Mouse (Mus musculus): Measurements from ENCODE around the gene Rnf181.
A peak's percentile ranks its signal among the peaks of the same experiment; 100 is the strongest.

Rnf181 gene

GRCm38 (mm10) chr6:72366844-72367443 is at the start of gene Rnf181:
Rnf181 (minus strand) TSS chr6:72366956.
- TF ChIP-seq CTCF (conservative IDR thresholded peaks at IDR 0.05; ENCODE audit: low read length) = no peak
- no peak for TF ChIP-seq NANOG (IDR thresholded peaks at IDR 0.05; ENCODE audit: borderline replicate concordance, low read length)
- no peak for TF ChIP-seq POU5F1 (IDR thresholded peaks at IDR 0.05; ENCODE audit: borderline replicate concordance, low read length)
- Histone ChIP-seq H3K27me3 (ENCODE audit: insufficient read depth, low read length) (peaks cover 14% of the 10 kb centered on the region), H3K4me1 (replicated peaks; ENCODE audit: low read depth, low read length) (peaks cover 30% of the 10 kb centered on the region), H3K9me3 (ENCODE audit: low read length) (no peaks in the 10 kb centered on the region), H3K36me3 (ENCODE audit: insufficient read depth, low read length) (no peaks in the 10 kb centered on the region), H3K4me3 (replicated peaks; ENCODE audit: low read length) (no peak within 1 kb of the TSS)

- TF ChIP-seq POU5F1 (IDR thresholded peaks at IDR 0.05; ENCODE audit: borderline replicate concordance, low read length) = no peak
- TF ChIP-seq NANOG (IDR thresholded peaks at IDR 0.05; ENCODE audit: borderline replicate concordance, low read length) = no peak
- no peak for TF ChIP-seq CTCF (conservative IDR thresholded peaks at IDR 0.05; ENCODE audit: low read length)
- no peaks in the 10 kb centered on the region for H3K27me3 ChIP-seq (ENCODE audit: insufficient read depth, low read length)
- peaks cover 22% of the 10 kb centered on the region for H3K4me1 ChIP-seq (replicated peaks; ENCODE audit: low read depth, low read length)
- peaks cover 44% of the 10 kb centered on the region for H3K36me3 ChIP-seq (ENCODE audit: insufficient read depth, low read length)
- no peaks in the 10 kb centered on the region for H3K9me3 ChIP-seq (ENCODE audit: low read length)
- no peak overlapping the region for H3K4me3 ChIP-seq (replicated peaks; ENCODE audit: low read length)
These were observed 49.4 kb upstream of the Rnf181 start for GRCm38 (mm10) chr6:72415964-72416772.

DNA sequence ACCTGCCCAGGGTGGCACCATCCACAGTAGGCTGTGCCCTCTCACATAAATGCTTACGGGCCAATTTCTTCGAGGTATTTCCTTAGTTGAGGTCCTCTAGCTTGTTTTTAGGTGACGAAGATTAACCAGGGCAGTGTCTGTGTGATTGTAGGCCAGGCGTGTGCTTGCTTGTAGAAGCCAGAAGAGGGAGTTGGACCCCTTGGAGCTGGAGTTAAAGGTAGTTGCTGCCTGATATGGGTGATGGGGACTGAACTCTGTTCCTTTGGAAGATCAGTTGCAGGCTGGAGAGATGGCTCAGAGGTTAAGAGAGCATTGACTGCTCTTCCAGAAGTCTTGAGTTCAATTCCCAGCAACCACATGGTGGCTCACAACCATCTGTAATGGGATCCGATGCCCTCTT is 48.4 kb upstream of the Rnf181 start:
- no peak for TF ChIP-seq NANOG (IDR thresholded peaks at IDR 0.05; ENCODE audit: borderline replicate concordance, low read length)
- TF ChIP-seq CTCF (conservative IDR thresholded peaks at IDR 0.05; ENCODE audit: low read length) = no peak; the same call in 1 of the 2 replicates
- TF ChIP-seq POU5F1 (IDR thresholded peaks at IDR 0.05; ENCODE audit: borderline replicate concordance, low read length) = no peak
- peaks cover 43% of the 10 kb centered on the region for H3K36me3 ChIP-seq (ENCODE audit: insufficient read depth, low read length)
- H3K9me3 ChIP-seq (ENCODE audit: low read length) = no peaks in the 10 kb centered on the region
- peak overlapping the region; percentile 92 for H3K4me3 ChIP-seq (replicated peaks; ENCODE audit: low read length)
- peaks cover 22% of the 10 kb centered on the region for H3K4me1 ChIP-seq (replicated peaks; ENCODE audit: low read depth, low read length)
- H3K27me3 ChIP-seq (ENCODE audit: insufficient read depth, low read length) = no peaks in the 10 kb centered on the region

GRCm38 (mm10) chr6:72414076-72414756 is 47.5 kb upstream of the Rnf181 start, which contains the start of gene Ggcx:
Ggcx (plus strand) TSS chr6:72414308.
- Histone ChIP-seq H3K4me3 (replicated peaks; ENCODE audit: low read length) (peak within 1 kb of the TSS; percentile 92), H3K4me1 (replicated peaks; ENCODE audit: low read depth, low read length) (peaks cover 20% of the 10 kb centered on the region), H3K27me3 (ENCODE audit: insufficient read depth, low read length) (no peaks in the 10 kb centered on the region), H3K36me3 (ENCODE audit: insufficient read depth, low read length) (peaks cover 35% of the 10 kb centered on the region), H3K9me3 (ENCODE audit: low read length) (no peaks in the 10 kb centered on the region)
- TF ChIP-seq CTCF (conservative IDR thresholded peaks at IDR 0.05; ENCODE audit: low read length) (no peak), NANOG (IDR thresholded peaks at IDR 0.05; ENCODE audit: borderline replicate concordance, low read length) (no peak), POU5F1 (IDR thresholded peaks at IDR 0.05; ENCODE audit: borderline replicate concordance, low read length) (no peak)

GRCm38 (mm10) chr6:72410518-72410917 is 43.8 kb upstream of the Rnf181 start:
- Histone ChIP-seq H3K27me3 (ENCODE audit: insufficient read depth, low read length) (no peaks in the 10 kb centered on the region), H3K36me3 (ENCODE audit: insufficient read depth, low read length) (peaks cover under 1% of the 10 kb centered on the region; the same call in 1 of the 2 replicates), H3K4me3 (replicated peaks; ENCODE audit: low read length) (no peak overlapping the region), H3K9me3 (ENCODE audit: low read length) (no peaks in the 10 kb centered on the region), H3K4me1 (replicated peaks; ENCODE audit: low read depth, low read length) (peaks cover 15% of the 10 kb centered on the region)
- TF ChIP-seq CTCF (conservative IDR thresholded peaks at IDR 0.05; ENCODE audit: low read length) (no peak), POU5F1 (IDR thresholded peaks at IDR 0.05; ENCODE audit: borderline replicate concordance, low read length) (no peak), NANOG (IDR thresholded peaks at IDR 0.05; ENCODE audit: borderline replicate concordance, low read length) (no peak)

GRCm38 (mm10) chr6:72410003-72410402 is 43.2 kb upstream of the Rnf181 start:
- TF ChIP-seq NANOG (IDR thresholded peaks at IDR 0.05; ENCODE audit: borderline replicate concordance, low read length) (no peak), CTCF (conservative IDR thresholded peaks at IDR 0.05; ENCODE audit: low read length) (peak; percentile 33; the same call in 1 of the 2 replicates), POU5F1 (IDR thresholded peaks at IDR 0.05; ENCODE audit: borderline replicate concordance, low read length) (no peak)
- H3K9me3 ChIP-seq (ENCODE audit: low read length) = no peaks in the 10 kb centered on the region
- H3K4me3 ChIP-seq (replicated peaks; ENCODE audit: low read length) = no peak overlapping the region
- H3K36me3 ChIP-seq (ENCODE audit: insufficient read depth, low read length) = no peaks in the 10 kb centered on the region
- H3K4me1 ChIP-seq (replicated peaks; ENCODE audit: low read depth, low read length) = peaks cover 10% of the 10 kb centered on the region
- no peaks in the 10 kb centered on the region for H3K27me3 ChIP-seq (ENCODE audit: insufficient read depth, low read length)

GRCm38 (mm10) chr6:72409567-72409966 is 42.8 kb upstream of the Rnf181 start:
- TF ChIP-seq CTCF (conservative IDR thresholded peaks at IDR 0.05; ENCODE audit: low read length) (peak; percentile 56), POU5F1 (IDR thresholded peaks at IDR 0.05; ENCODE audit: borderline replicate concordance, low read length) (no peak)

DNA sequence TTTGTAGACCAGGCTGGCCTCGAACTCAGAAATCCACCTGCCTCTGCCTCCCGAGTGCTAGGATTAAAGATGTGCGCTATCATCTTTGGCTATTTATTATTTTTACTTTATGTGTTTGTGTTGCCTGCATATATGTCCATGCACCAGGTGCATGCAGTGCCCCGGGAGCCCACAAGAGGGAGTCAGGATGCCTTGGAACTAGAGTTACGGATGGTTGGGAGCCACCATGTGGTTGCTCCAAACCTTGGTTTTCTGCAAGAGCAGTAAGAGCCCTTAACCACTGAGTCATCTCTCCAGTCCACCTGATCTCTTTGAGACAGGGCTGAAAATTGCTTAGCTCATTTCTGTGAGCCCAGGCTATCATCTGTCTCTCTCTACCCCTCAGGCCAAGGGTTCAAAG is 40.4 kb upstream of the Rnf181 start:
- TF ChIP-seq POU5F1 (IDR thresholded peaks at IDR 0.05; ENCODE audit: borderline replicate concordance, low read length) (no peak), NANOG (IDR thresholded peaks at IDR 0.05; ENCODE audit: borderline replicate concordance, low read length) (no peak), CTCF (conservative IDR thresholded peaks at IDR 0.05; ENCODE audit: low read length) (peak; percentile 97)
- no peaks in the 10 kb centered on the region for H3K27me3 ChIP-seq (ENCODE audit: insufficient read depth, low read length)
- H3K9me3 ChIP-seq (ENCODE audit: low read length) = no peaks in the 10 kb centered on the region
- H3K4me3 ChIP-seq (replicated peaks; ENCODE audit: low read length) = no peak overlapping the region
- no peaks in the 10 kb centered on the region for H3K4me1 ChIP-seq (replicated peaks; ENCODE audit: low read depth, low read length)
- no peaks in the 10 kb centered on the region for H3K36me3 ChIP-seq (ENCODE audit: insufficient read depth, low read length)

More at GRCm38 (mm10) chr6:72409567-72409966, 42.8 kb upstream of the Rnf181 start:
- H3K27me3 ChIP-seq (ENCODE audit: insufficient read depth, low read length) = no peaks in the 10 kb centered on the region
- no peaks in the 10 kb centered on the region for H3K9me3 ChIP-seq (ENCODE audit: low read length)
- H3K4me3 ChIP-seq (replicated peaks; ENCODE audit: low read length) = no peak overlapping the region
- H3K4me1 ChIP-seq (replicated peaks; ENCODE audit: low read depth, low read length) = peaks cover 6% of the 10 kb centered on the region
- no peaks in the 10 kb centered on the region for H3K36me3 ChIP-seq (ENCODE audit: insufficient read depth, low read length)
